Mouse (Mus musculus) monocyte, adult 5-6 weeks (primary cell): ENCODE measurements around the gene Cyp4f16. TPM values are rescaled to one million over a fixed set of nuclear protein-coding genes. Genes with fewer than 3 reads are reported as not detected.
A peak's percentile ranks its signal among the peaks of the same experiment; 100 is the strongest.
"Not testable (repeated sequence)": the region's sequence is repeated elsewhere in the genome, so short reads cannot be mapped to it uniquely, and the experiment has no call there.

Source experiments
- ATAC-seq: fragments of 153-309, 156-312 bp; replicated peaks from 2 replicates; pipeline ENCODE4 v1.8.0; 2017; ENCODE audit warnings: mild to moderate bottlenecking; ENCODE audit not compliant: low TSS enrichment, insufficient number of reproducible peaks, severe bottlenecking, poor library complexity, low FRiP score
- total RNA-seq: library from RNA; stranded (forward); fragments of 200-1000, 200-491, 200-594 nt; gene quantifications from 3 replicates; pipeline ENCODE4 v1.2.3, GENCODE M21; 2017

The Cyp4f16 gene
- total RNA-seq, result 94.6 to 125 TPM (median 116 TPM) in 3 replicates

GRCm38 (mm10) chr17:32536051-32536866 is at the start of gene Cyp4f16:
Cyp4f16 (plus strand) TSS chr17:32536558.
- ATAC-seq, result peak; percentile 80

GRCm38 (mm10) chr17:32492349-32492980 is 43.9 kb upstream of the Cyp4f16 start:
- ATAC-seq, result no peak

- peak; percentile 74 for ATAC-seq
Observed at GRCm38 (mm10) chr17:32494601-32495000, 41.8 kb upstream of the Cyp4f16 start.

- not testable (repeated sequence) for ATAC-seq
Observed at GRCm38 (mm10) chr17:32500511-32500910, 35.8 kb upstream of the Cyp4f16 start.

- ATAC-seq, result no peak
Observed at GRCm38 (mm10) chr17:32501051-32501450, 35.3 kb upstream of the Cyp4f16 start.

GRCm38 (mm10) chr17:32503111-32503510 is 33.2 kb upstream of the Cyp4f16 start:
- no peak for ATAC-seq

- no peak for ATAC-seq
Observed at GRCm38 (mm10) chr17:32505851-32506728, 30.3 kb upstream of the Cyp4f16 start, which contains the start of gene Cyp4f17. Cyp4f17 (plus strand) TSS chr17:32506050.

GRCm38 (mm10) chr17:32506729-32507245 is 29.6 kb upstream of the Cyp4f16 start:
- no peak; the same call in 1 of the 2 replicates for ATAC-seq

GRCm38 (mm10) chr17:32516126-32516525 is 20.2 kb upstream of the Cyp4f16 start:
- no peak for ATAC-seq

- 0 out of 2 replicates have a peak, but pooled peaks have one; percentile 20 for ATAC-seq
Observed at GRCm38 (mm10) chr17:32521981-32522380, 14.4 kb upstream of the Cyp4f16 start.

- ATAC-seq, result no peak
Observed at GRCm38 (mm10) chr17:32522386-32522785, 14.0 kb upstream of the Cyp4f16 start.

- peak; percentile 59 for ATAC-seq
Observed at GRCm38 (mm10) chr17:32522816-32523215, 13.5 kb upstream of the Cyp4f16 start.

GRCm38 (mm10) chr17:32523895-32524294 is 12.5 kb upstream of the Cyp4f16 start:
- ATAC-seq, result peak; percentile 80

- not testable (repeated sequence) for ATAC-seq
Observed at GRCm38 (mm10) chr17:32526341-32526740, 10.0 kb upstream of the Cyp4f16 start.

GRCm38 (mm10) chr17:32527748-32528147 is 8.6 kb upstream of the Cyp4f16 start:
- ATAC-seq, result no peak

GRCm38 (mm10) chr17:32528408-32529337 is 7.7 kb upstream of the Cyp4f16 start:
- peak; percentile 85 for ATAC-seq

- not testable (repeated sequence) for ATAC-seq
Observed at GRCm38 (mm10) chr17:32532356-32532755, 4.0 kb upstream of the Cyp4f16 start.

- peak; percentile 81 for ATAC-seq
Observed at GRCm38 (mm10) chr17:32534068-32534467, 2.3 kb upstream of the Cyp4f16 start.
